Mouse (Mus musculus) liver, adult 2 months (tissue): ENCODE results near the gene Emid1.

Experiments used
- CTCF ChIP-seq: fragments of 200-500 bp; IDR thresholded peaks from 2 replicates; pipeline ENCODE4 v1.5.1; 2011; ENCODE audit warnings: low read depth, low read length, control low read depth
- POLR2A ChIP-seq: fragments of 200-500 bp; IDR thresholded peaks from 2 replicates; pipeline ENCODE4 v1.6.1; 2011; ENCODE audit warnings: low read length, control low read depth; ENCODE audit not compliant: insufficient read depth; ENCODE audit errors: extremely low read depth

GRCm38 (mm10) chr11:5141965-5142364 lies 10.1 kb downstream of the Emid1 start:
- TF ChIP-seq POLR2A (no peak), CTCF (no peak)
